Mouse (Mus musculus) right cerebral cortex, postnatal 14 days (tissue): ENCODE measurements around the gene Zfp207.
A peak's percentile ranks its signal among the peaks of the same experiment; 100 is the strongest.
"Not testable (repeated sequence)": the region's sequence is repeated elsewhere in the genome, so short reads cannot be mapped to it uniquely, and the experiment has no call there.

Source experiments
- DNase-seq: peaks from one replicate; pipeline ENCODE4 v3.0.0; 2022

Gene Zfp207

GRCm38 (mm10) chr11:80417085-80417484 lies 34.0 kb downstream of the Zfp207 start:
- DNase-seq = no peak

DNA sequence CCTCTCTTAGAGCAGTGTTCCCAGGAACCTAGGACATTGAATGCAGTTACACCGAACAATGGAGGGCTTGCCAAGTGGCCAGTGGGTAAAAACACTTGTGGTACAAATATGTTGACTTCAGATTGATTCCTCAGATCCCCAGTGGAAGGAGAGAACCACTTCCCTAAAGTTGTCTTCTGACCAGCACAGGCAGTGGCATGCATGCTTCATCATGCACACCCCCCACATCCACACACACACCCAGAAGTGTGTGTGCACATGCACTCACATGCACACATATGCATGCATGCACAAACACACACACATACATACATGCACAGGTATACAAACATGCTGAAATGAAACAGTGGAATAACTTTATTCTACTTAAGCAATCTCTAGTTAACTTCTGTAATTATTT lies 36.7 kb downstream of the Zfp207 start:
- DNase-seq = no peak

GRCm38 (mm10) chr11:80420202-80420984 lies 37.3 kb downstream of the Zfp207 start:
- DNase-seq = no peak

GRCm38 (mm10) chr11:80421421-80422047 lies 38.5 kb downstream of the Zfp207 start:
- DNase-seq = no peak

DNA sequence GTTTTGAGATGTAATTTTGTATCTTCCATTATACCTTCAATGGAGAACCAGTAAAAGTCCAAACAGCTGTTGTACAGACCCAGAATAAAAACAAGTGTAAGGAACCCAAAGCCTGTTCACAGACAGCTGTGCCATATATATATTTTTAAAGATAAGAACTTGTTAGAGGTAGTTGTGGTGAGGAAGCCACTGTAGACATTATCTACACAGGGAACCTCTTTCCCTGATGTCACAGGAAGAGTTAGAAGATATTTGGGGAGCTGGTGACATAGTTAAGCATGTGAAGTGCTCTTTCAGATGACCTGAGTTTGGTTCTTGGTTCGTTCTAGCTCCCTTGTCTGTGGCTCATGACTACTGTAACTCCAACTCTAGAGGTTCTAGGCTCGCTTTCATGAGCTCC lies 41.6 kb downstream of the Zfp207 start:
- no peak for DNase-seq

- no peak for DNase-seq
These were observed 42.2 kb downstream of the Zfp207 start for GRCm38 (mm10) chr11:80425247-80425778.

- not testable (repeated sequence) for DNase-seq
These were observed 43.1 kb downstream of the Zfp207 start for GRCm38 (mm10) chr11:80426029-80426813.

DNA sequence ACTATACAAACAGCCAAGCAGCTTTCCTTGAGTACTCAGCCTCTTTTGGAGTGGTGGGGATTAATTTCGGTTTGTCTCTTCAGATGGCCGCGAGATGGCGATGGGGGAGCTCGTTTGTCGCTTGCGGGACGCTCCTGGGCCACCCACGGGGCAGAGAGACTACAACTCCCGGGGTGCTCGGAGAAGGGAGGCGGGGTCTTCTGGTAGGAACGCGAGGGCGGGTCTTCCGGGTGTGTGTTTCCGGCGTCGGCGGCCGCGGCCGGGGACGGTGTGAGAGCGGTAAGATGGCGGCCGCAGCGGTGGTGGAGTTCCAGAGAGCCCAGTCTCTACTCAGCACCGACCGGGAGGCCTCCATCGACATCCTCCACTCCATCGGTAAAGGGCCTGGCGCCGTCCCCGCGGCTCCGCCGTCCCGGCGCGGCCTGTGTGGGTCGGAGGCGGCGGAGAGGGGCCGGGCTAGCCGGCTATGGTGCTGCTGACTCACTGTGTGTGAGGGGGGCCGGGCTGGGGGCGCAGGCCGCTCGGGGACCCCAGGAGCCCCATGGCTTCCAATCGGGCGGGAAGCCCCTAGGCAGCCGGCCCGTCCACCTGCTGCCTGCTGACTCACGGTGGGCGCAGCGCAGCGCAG lies 45.4 kb downstream of the Zfp207 start, which contains the start of gene Psmd11:
Gene Psmd11 (plus strand): TSS at position 235 of the 628 bp plus-strand sequence.
- peak; percentile 96 for DNase-seq

GRCm38 (mm10) chr11:80429009-80429475 lies 46.0 kb downstream of the Zfp207 start:
- DNase-seq = peak; percentile 38

- DNase-seq = no peak
These were observed 46.6 kb downstream of the Zfp207 start for GRCm38 (mm10) chr11:80429500-80430166.

GRCm38 (mm10) chr11:80430366-80430910 lies 47.4 kb downstream of the Zfp207 start:
- no peak for DNase-seq

DNA sequence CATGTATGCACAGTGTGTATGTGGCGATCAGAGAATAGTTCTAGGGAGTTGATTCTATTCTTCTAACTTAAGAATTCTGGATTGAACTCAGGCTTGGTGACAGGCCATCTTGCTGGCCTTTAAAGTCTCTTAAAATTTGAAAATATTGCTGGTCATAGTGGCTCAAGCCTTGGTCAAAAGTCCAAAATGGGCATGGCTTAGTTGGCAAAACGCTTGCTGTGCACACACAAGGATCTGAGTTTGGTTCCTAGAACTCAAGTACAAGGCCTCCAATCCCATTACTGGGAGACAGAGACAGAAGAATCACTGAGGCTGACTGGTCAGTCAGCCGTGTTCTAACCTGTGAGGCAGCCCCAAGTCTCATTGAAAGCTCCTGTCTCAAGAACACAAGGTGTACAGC lies 63.8 kb downstream of the Zfp207 start:
- DNase-seq = no peak

- no peak for DNase-seq
These were observed 66.8 kb downstream of the Zfp207 start for GRCm38 (mm10) chr11:80449859-80450258.

DNA sequence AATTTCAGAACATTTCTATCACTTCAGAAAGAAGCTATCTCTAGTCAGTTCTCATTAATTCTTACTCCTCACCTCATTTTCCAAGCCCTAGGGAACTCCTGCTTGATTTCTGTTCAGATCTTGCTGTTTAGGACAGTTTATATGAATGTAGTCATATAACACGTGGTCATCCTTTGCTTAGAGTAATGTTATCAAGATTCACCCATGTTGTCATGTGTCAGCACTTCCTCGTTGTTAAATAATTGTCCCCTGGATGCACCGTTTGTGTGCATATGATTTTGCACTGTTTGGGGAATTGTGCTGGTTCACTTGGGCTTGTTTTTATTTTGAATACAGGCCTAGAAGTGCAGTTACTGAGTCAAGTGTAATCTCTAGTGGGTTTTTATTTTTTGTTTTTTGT lies 69.2 kb downstream of the Zfp207 start:
- DNase-seq = no peak

DNA sequence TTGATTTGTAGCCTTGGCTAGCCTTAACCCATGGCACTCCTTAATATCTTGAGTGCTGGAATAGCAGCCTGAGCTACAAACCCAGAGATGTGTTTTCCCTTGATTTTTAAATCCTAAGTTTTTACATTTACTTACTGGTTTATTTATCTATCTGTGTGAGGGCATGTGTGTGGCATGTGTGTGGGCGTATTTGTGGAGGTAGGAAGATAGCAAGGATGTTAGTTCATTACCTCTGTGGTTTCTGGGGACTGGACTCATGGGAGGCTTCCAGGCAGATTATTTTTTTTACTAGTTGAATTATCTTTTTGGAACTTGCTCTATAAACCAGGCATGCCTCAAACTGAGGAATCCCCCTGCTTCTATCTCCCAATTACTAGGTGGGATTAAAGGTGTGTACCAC lies 70.1 kb downstream of the Zfp207 start:
- no peak for DNase-seq
